ENCODE assay signal across 8 mouse cellular contexts in the genomic region with DNA sequence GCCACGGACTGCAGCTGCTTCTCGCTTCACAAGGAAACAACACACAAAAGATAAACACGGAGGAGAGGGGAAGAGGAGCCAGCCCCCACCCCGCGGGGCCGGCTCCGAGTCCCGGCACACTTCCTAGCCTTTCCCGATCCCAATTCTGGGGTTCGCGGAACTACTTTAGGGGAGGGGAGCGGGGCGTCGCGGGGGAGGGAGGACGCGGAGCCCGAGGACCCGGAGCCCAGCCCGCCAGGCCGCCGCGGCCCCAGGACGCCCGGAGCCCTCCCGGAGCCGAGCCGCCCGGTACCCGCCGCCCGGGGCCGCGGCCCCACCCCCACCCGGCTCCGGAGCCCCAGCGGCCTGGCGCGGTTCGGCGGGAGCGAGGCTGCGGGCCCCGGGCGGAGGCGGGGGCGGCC.
DNase-seq lines count a peak whose midpoint lies in the region; ATAC-seq lines count a peak whose summit lies in the region.

No protein-coding gene starts in this region.

- DNase-seq in R1 (ENCODE audit: low read depth, low spot score) = peak; percentile 54
- DNase-seq in cerebellum, postnatal 14 days = peak; percentile 66 to 67
- peak; percentile 68 for DNase-seq in gastrocnemius, postnatal 10 days
- DNase-seq in induced T-regulatory cell, adult 2 months (ENCODE audit: low read depth) = peak; percentile 52
- peak; percentile 61 for DNase-seq in left cerebral cortex, postnatal 4 days
- DNase-seq in right cerebral cortex, postnatal 4 days = peak; percentile 55
- DNase-seq in c-Kit-positive CD71-positive TER-119-positive erythroid progenitor cells, embryonic 14.5 days (ENCODE audit: low spot score) = no peak

- ATAC-seq in megakaryocyte-erythroid progenitor cell, adult 5-6 weeks (replicated peaks; ENCODE audit: low FRiP score, low TSS enrichment, poor library complexity, severe bottlenecking) = peak; percentile 24

- intact Hi-C loops in left cerebral cortex, postnatal 4 days (cut with DNase I) = loop anchor here (5.0 kb wide), 1 partner anchor 87 kb away; no protein-coding TSS in a partner anchor
